Mouse (Mus musculus): ENCODE measurements around the gene Anapc15. TPM values are rescaled to one million over a fixed set of nuclear protein-coding genes. Genes with fewer than 3 reads are reported as not detected.
A peak's percentile ranks its signal among the peaks of the same experiment; 100 is the strongest.

Gene Anapc15
- 122 and 127 TPM in 2 replicates for polyA plus RNA-seq (2016; fragmentation: Nextera tagmentation; extraction: Ambion mirVana)

GRCm38 (mm10) chr7:101863415-101863814 is at the start of gene Anapc15:
TSS of gene Anapc15 (plus strand) at chr7:101863715.
- H3K36me3 ChIP-seq (replicated peaks): no peaks in the 10 kb centered on the region
- no peaks in the 10 kb centered on the region for H3K9me3 ChIP-seq
- DNase-seq (ENCODE audit: extremely low spot score, low spot score): no peak
- 83% methylated on average over 3 of the region's 3 CpGs for WGBS
- peaks cover 15% of the 10 kb centered on the region for H3K4me1 ChIP-seq
- no peaks in the 10 kb centered on the region for H3K27me3 ChIP-seq (ENCODE audit: poor library complexity, severe bottlenecking)
- H3K27ac ChIP-seq: no peak within 1 kb of the TSS
- H3K4me3 ChIP-seq: no peak within 1 kb of the TSS

- 0 out of 2 replicates have a peak, but pooled peaks cover 1% of the 10 kb centered on the region for H3K36me3 ChIP-seq (replicated peaks)
- peak within 1 kb of the TSS; percentile 20; the same call in 1 of the 2 replicates for H3K27ac ChIP-seq
- no peaks in the 10 kb centered on the region for H3K9me3 ChIP-seq
- H3K4me3 ChIP-seq: peak within 1 kb of the TSS; percentile 47
- H3K27me3 ChIP-seq (ENCODE audit: poor library complexity, severe bottlenecking): peaks cover 77% of the 10 kb centered on the region
- no peak for DNase-seq (ENCODE audit: extremely low spot score, low spot score)
- H3K4me1 ChIP-seq: peaks cover 45% of the 10 kb centered on the region
- under 1% methylated on average over 45 of the region's 45 CpGs for WGBS
Measured at GRCm38 (mm10) chr7:101817861-101818401, 45.6 kb upstream of the Anapc15 start, which contains the start of gene Phox2a. TSS of gene Phox2a (plus strand) at chr7:101818313.

- Histone ChIP-seq H3K9me3 (no peaks in the 10 kb centered on the region), H3K27me3 (ENCODE audit: poor library complexity, severe bottlenecking) (peaks cover 91% of the 10 kb centered on the region), H3K27ac (no peak overlapping the region), H3K4me1 (peaks cover 54% of the 10 kb centered on the region), H3K36me3 (replicated peaks) (peaks cover 26% of the 10 kb centered on the region), H3K4me3 (peak overlapping the region; percentile 62)
- DNase-seq (ENCODE audit: extremely low spot score, low spot score): no peak
- WGBS: 3% methylated on average over 35 of the region's 35 CpGs
Measured at GRCm38 (mm10) chr7:101820295-101821030, 43.1 kb upstream of the Anapc15 start.

GRCm38 (mm10) chr7:101821571-101822501 is 41.7 kb upstream of the Anapc15 start:
- H3K27me3 ChIP-seq (ENCODE audit: poor library complexity, severe bottlenecking): peaks cover 78% of the 10 kb centered on the region
- peaks cover 40% of the 10 kb centered on the region for H3K36me3 ChIP-seq (replicated peaks)
- H3K27ac ChIP-seq: peak overlapping the region; percentile 91
- H3K4me3 ChIP-seq: peak overlapping the region; percentile 62
- no peaks in the 10 kb centered on the region for H3K9me3 ChIP-seq
- peak; percentile 83 for DNase-seq (ENCODE audit: extremely low spot score, low spot score)
- peaks cover 54% of the 10 kb centered on the region for H3K4me1 ChIP-seq
- WGBS: under 1% methylated on average over 71 of the region's 71 CpGs

GRCm38 (mm10) chr7:101822836-101823757 is 40.4 kb upstream of the Anapc15 start:
- H3K4me3 ChIP-seq: 0 out of 2 replicates have a peak overlapping the region, but pooled peaks have one; percentile 62
- peaks cover 65% of the 10 kb centered on the region for H3K27me3 ChIP-seq (ENCODE audit: poor library complexity, severe bottlenecking)
- H3K27ac ChIP-seq: no peak overlapping the region; the same call in 1 of the 2 replicates
- no peak for DNase-seq (ENCODE audit: extremely low spot score, low spot score)
- H3K4me1 ChIP-seq: peaks cover 44% of the 10 kb centered on the region
- H3K36me3 ChIP-seq (replicated peaks): peaks cover 52% of the 10 kb centered on the region
- 22% methylated on average over 32 of the region's 32 CpGs for WGBS
- no peaks in the 10 kb centered on the region for H3K9me3 ChIP-seq

- 88% methylated on average over 18 of the region's 18 CpGs for WGBS
- peaks cover 61% of the 10 kb centered on the region for H3K36me3 ChIP-seq (replicated peaks)
- H3K9me3 ChIP-seq: no peaks in the 10 kb centered on the region
- no peak overlapping the region for H3K27ac ChIP-seq
- no peak overlapping the region for H3K4me3 ChIP-seq
- no peak for DNase-seq (ENCODE audit: extremely low spot score, low spot score)
- H3K27me3 ChIP-seq (ENCODE audit: poor library complexity, severe bottlenecking): peaks cover 56% of the 10 kb centered on the region
- peaks cover 39% of the 10 kb centered on the region for H3K4me1 ChIP-seq
Measured at GRCm38 (mm10) chr7:101823758-101824630, 39.5 kb upstream of the Anapc15 start.

GRCm38 (mm10) chr7:101830373-101830772 is 33.1 kb upstream of the Anapc15 start:
- H3K36me3 ChIP-seq (replicated peaks): peaks cover 94% of the 10 kb centered on the region
- no peak for DNase-seq (ENCODE audit: extremely low spot score, low spot score)
- no peak overlapping the region for H3K4me3 ChIP-seq
- peaks cover 20% of the 10 kb centered on the region for H3K4me1 ChIP-seq
- WGBS: 95% methylated on average over 3 of the region's 3 CpGs
- no peak overlapping the region for H3K27ac ChIP-seq
- no peaks in the 10 kb centered on the region for H3K27me3 ChIP-seq (ENCODE audit: poor library complexity, severe bottlenecking)
- H3K9me3 ChIP-seq: no peaks in the 10 kb centered on the region

GRCm38 (mm10) chr7:101831437-101831836 is 32.1 kb upstream of the Anapc15 start:
- no peak for DNase-seq (ENCODE audit: extremely low spot score, low spot score)
- no peak overlapping the region for H3K27ac ChIP-seq
- H3K36me3 ChIP-seq (replicated peaks): peaks cover 83% of the 10 kb centered on the region
- H3K9me3 ChIP-seq: no peaks in the 10 kb centered on the region
- H3K4me1 ChIP-seq: peaks cover 31% of the 10 kb centered on the region
- no peaks in the 10 kb centered on the region for H3K27me3 ChIP-seq (ENCODE audit: poor library complexity, severe bottlenecking)
- no peak overlapping the region for H3K4me3 ChIP-seq
- WGBS: 94% methylated on average over 8 of the region's 8 CpGs

GRCm38 (mm10) chr7:101832372-101832771 is 31.1 kb upstream of the Anapc15 start:
- no peak overlapping the region for H3K4me3 ChIP-seq
- no peaks in the 10 kb centered on the region for H3K9me3 ChIP-seq
- peaks cover 74% of the 10 kb centered on the region for H3K36me3 ChIP-seq (replicated peaks)
- peaks cover 39% of the 10 kb centered on the region for H3K4me1 ChIP-seq
- no peaks in the 10 kb centered on the region for H3K27me3 ChIP-seq (ENCODE audit: poor library complexity, severe bottlenecking)
- WGBS: 95% methylated on average over 4 of the region's 4 CpGs
- H3K27ac ChIP-seq: no peak overlapping the region
- no peak for DNase-seq (ENCODE audit: extremely low spot score, low spot score)

- no peak for DNase-seq (ENCODE audit: extremely low spot score, low spot score)
- 78% methylated on average over 5 of the region's 5 CpGs for WGBS
- H3K27ac ChIP-seq: no peak overlapping the region
- H3K4me1 ChIP-seq: peaks cover 46% of the 10 kb centered on the region
- peaks cover 64% of the 10 kb centered on the region for H3K36me3 ChIP-seq (replicated peaks)
- no peaks in the 10 kb centered on the region for H3K27me3 ChIP-seq (ENCODE audit: poor library complexity, severe bottlenecking)
- H3K4me3 ChIP-seq: no peak overlapping the region
- H3K9me3 ChIP-seq: no peaks in the 10 kb centered on the region
Measured at GRCm38 (mm10) chr7:101833352-101833751, 30.2 kb upstream of the Anapc15 start.
